Mouse (Mus musculus) lung, postnatal 0 days (tissue): ENCODE results near the gene Ugt1a5. TPM values are rescaled to one million over a fixed set of nuclear protein-coding genes. Genes with fewer than 3 reads are reported as not detected.

Source experiments
- ATAC-seq: fragments of 200-750 bp; cut with Nextera tagmentation; 2 replicates; pipeline ENCODE4 v1.8.0; 2017; ENCODE audit warnings: moderate library complexity
- DNase-seq: peaks from one replicate; pipeline ENCODE4 v3.0.0-alpha.2; 2016; ENCODE audit warnings: low spot score
- H3K27ac ChIP-seq: fragments of 300-500 bp; sonication (generic); 2 replicates; pipeline ENCODE4 v1.5.1; 2014; ENCODE audit warnings: antibody characterized with exemption, mild to moderate bottlenecking, low read length, mixed read lengths
- H3K27me3 ChIP-seq: fragments of 300-500 bp; sonication (generic); replicated peaks from 2 replicates; pipeline ENCODE4 v1.6.1; 2014; ENCODE audit warnings: low read length, mixed read lengths; ENCODE audit not compliant: insufficient read depth
- H3K36me3 ChIP-seq: fragments of 300-500 bp; sonication (generic); 2 replicates; pipeline ENCODE4 v1.6.1; 2014; ENCODE audit warnings: low read length, mixed read lengths; ENCODE audit not compliant: insufficient read depth
- H3K4me1 ChIP-seq: fragments of 300-500 bp; sonication (generic); 2 replicates; pipeline ENCODE4 v1.6.1; 2014; ENCODE audit warnings: antibody characterized with exemption, low read depth, low read length, mixed read lengths; ENCODE audit not compliant: insufficient read depth
- H3K4me2 ChIP-seq: fragments of 300-500 bp; sonication (generic); replicated peaks from 2 replicates; pipeline ENCODE4 v1.6.1; 2014; ENCODE audit warnings: low read depth, mild to moderate bottlenecking, low read length, moderate library complexity, mixed read lengths
- H3K4me3 ChIP-seq: fragments of 300-500 bp; sonication (generic); 2 replicates; pipeline ENCODE4 v1.5.1; 2014; ENCODE audit warnings: low read depth, low read length
- H3K9ac ChIP-seq: fragments of 300-500 bp; sonication (generic); replicated peaks from 2 replicates; pipeline ENCODE4 v1.6.1; 2014; ENCODE audit warnings: low read depth, mild to moderate bottlenecking
- H3K9me3 ChIP-seq: fragments of 300-500 bp; sonication (generic); 2 replicates; pipeline ENCODE4 v1.6.1; 2016; ENCODE audit warnings: low read length, mixed read lengths
- CTCF ChIP-seq: IDR thresholded peaks from 2 replicates; pipeline ENCODE4 v1.5.1; 2016; ENCODE audit warnings: antibody characterized with exemption, mild to moderate bottlenecking
- EP300 ChIP-seq: IDR thresholded peaks from 2 replicates; pipeline ENCODE4 v1.6.1; 2016; ENCODE audit warnings: antibody characterized with exemption, mild to moderate bottlenecking, control low read depth
- WGBS: fragments of 180-500 bp; shearing (Covaris S2); extraction: QIAGEN DNeasy Blood & Tissue Kit; methylation state at CpG from one replicate; pipeline ENCODE4 v1.1.7; 2014; 5-methylcytosine and 5-hydroxymethylcytosine counted together
- polyA plus RNA-seq: library from polyadenylated mRNA; unstranded; fragments of >200 nt; fragmentation: Nextera tagmentation; extraction: Ambion mirVana; gene quantifications from 2 replicates; pipeline ENCODE4 v1.2.1, GENCODE M21; 2015

The Ugt1a5 gene
- polyA plus RNA-seq, 1 experiment from 2014 or later = not detected

DNA sequence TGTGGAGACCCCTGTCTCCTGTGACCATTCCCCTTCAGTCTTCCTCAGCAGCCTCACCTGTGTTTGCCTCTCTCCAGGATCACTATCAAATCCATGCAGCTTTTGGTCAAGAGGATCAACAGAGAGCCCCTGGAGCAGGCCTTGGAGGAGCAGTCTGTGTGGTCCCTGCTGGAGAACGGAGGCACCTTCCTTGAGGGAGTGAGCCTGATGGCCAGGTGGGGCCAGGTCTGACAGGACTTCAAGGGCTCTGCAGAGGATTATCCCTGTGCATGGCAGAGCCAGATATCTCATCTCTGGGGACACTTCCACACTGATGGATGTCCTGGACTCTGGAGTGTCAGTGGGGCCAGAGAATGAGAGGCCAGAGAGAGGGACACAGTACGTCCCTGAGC lies 89.7 kb downstream of the Ugt1a5 start:
- Histone ChIP-seq H3K27me3 (no peaks in the 10 kb centered on the region), H3K27ac (no peak overlapping the region), H3K9me3 (peaks cover 24% of the 10 kb centered on the region), H3K4me2 (no peak overlapping the region), H3K36me3 (peaks cover 5% of the 10 kb centered on the region; the same call in 1 of the 2 replicates), H3K4me3 (no peak overlapping the region), H3K9ac (no peak overlapping the region), H3K4me1 (0 out of 2 replicates have a peak, but pooled peaks cover 7% of the 10 kb centered on the region)
- DNase-seq = no peak
- TF ChIP-seq EP300 (no peak), CTCF (no peak)
- no peak for ATAC-seq
- WGBS = 49% methylated on average over 2 of the region's 2 CpGs

DNA sequence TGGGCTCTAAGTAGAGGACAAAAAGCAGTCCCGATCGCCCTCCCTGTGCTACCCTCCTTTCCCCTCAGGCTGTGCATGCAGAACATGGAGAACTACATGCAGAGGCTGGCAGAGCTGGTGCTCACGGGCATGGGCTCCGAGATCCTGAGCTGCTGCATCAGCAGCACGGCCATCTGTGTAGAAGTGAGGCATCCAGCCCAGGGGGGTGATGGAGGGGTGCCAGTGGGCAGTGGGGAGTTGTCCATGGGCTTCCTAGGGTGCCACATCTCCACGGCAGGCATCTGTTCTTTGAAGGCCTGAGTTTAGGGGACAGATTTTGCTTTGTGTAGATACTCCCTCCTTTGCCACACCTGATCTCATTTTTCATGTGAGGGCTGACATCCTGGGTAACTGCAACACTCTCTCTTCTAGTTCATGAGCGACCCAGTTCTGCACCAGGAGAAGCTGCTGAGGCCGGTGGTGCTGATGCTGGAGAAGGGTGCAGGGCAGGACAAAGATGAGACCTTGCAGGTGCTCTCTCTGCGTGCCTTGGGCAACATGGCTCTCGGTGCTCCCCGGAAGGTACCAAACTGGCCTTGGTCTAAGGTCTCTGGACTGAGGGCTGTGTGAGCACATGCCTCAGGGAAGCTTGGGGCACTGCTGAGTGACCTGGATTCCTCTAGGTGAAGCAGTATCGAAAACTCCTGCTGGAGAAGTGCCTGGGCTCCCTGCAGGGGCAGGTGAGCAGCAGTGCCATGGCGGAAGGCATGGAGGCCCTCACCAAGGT lies 90.4 kb downstream of the Ugt1a5 start:
- no peak for DNase-seq
- TF ChIP-seq EP300 (no peak), CTCF (no peak)
- peaks cover 18% of the 10 kb centered on the region for H3K9me3 ChIP-seq

DNA sequence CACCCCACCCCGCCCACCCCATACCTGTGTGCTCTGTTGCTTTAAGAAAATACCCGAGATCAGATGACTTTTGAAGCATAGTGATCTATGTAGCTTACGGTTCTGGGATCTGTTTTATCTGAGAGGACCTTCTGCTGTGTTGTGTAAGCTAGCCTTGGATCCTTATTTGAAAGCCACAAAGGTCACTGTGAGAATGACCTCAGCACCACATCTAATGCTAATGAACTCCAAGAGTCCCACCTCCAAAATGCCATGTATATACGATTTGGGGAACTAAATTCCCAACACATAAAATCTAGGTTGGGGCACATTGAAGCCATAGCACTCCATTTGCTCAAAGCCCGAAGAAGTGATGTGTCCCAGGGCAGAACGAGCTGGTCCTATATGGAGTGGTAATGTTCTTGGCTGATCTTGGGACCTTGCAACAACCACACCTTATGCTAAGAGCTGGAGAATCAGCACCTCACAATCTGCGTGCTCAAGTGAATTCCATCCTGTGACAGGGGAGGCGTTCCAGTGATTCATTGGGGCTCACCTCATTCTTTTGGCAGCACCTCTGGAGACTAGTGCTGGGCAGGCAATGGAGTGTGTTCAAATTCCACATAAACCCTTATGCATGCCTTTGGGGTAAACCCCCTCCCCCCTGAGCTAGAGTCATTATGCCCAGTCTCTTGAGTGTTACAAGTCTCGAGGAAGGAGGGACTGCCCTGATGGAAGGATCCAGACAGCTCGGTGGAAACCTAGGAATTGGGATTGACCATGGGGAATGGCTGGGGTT lies 91.3 kb downstream of the Ugt1a5 start:
- peak; percentile 10 for ATAC-seq
- WGBS = 73% methylated on average over 10 of the region's 10 CpGs
- no peak overlapping the region for H3K4me2 ChIP-seq
- no peak overlapping the region for H3K27ac ChIP-seq
- TF ChIP-seq CTCF = no peak
- TF ChIP-seq EP300 = no peak
- H3K4me3 ChIP-seq = no peak overlapping the region
- H3K9me3 ChIP-seq = peaks cover 18% of the 10 kb centered on the region
- H3K27me3 ChIP-seq = no peaks in the 10 kb centered on the region
- DNase-seq = peak; percentile 70
- H3K9ac ChIP-seq = no peak overlapping the region
- peaks cover 11% of the 10 kb centered on the region; the same call in 1 of the 2 replicates for H3K36me3 ChIP-seq
- H3K4me1 ChIP-seq = 0 out of 2 replicates have a peak, but pooled peaks cover 7% of the 10 kb centered on the region

More for the DNA sequence above, 90.4 kb downstream of the Ugt1a5 start:
- no peak for ATAC-seq
- no peak overlapping the region for H3K4me2 ChIP-seq
- 80% methylated on average over 13 of the region's 13 CpGs for WGBS
- no peak overlapping the region for H3K27ac ChIP-seq
- no peak overlapping the region for H3K9ac ChIP-seq
- no peak overlapping the region for H3K4me3 ChIP-seq
- no peaks in the 10 kb centered on the region for H3K27me3 ChIP-seq
- H3K36me3 ChIP-seq = peaks cover 11% of the 10 kb centered on the region; the same call in 1 of the 2 replicates
- H3K4me1 ChIP-seq = 0 out of 2 replicates have a peak, but pooled peaks cover 7% of the 10 kb centered on the region

DNA sequence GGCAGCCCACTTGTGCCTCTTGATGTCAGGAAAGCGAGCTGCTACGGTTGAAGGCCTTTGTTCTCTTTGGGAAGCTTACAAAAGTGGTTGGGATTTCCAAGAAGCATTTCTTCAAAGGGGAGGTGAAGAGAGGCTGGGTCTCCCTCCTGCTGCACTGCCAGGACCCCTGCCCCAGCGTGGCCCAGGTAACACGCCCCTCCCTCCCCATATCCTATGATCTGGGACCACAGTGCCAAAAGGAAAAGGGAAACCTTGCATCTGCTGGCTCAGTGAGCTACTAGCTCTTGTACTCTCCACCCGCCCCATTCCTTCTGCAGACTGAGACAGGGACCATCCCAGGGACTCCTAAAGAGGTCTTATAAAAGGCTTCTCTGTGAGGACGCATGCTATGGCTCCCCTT lies 91.9 kb downstream of the Ugt1a5 start:
- H3K4me2 ChIP-seq = no peak overlapping the region
- H3K9me3 ChIP-seq = peaks cover 18% of the 10 kb centered on the region
- TF ChIP-seq CTCF (no peak), EP300 (no peak)
- no peaks in the 10 kb centered on the region for H3K27me3 ChIP-seq
- DNase-seq (no peak), ATAC-seq (no peak)
- no peak overlapping the region for H3K4me3 ChIP-seq
- H3K27ac ChIP-seq = no peak overlapping the region
- no peak overlapping the region for H3K9ac ChIP-seq
- peaks cover 16% of the 10 kb centered on the region; the same call in 1 of the 2 replicates for H3K36me3 ChIP-seq
- H3K4me1 ChIP-seq = 0 out of 2 replicates have a peak, but pooled peaks cover 7% of the 10 kb centered on the region
- 77% methylated on average over 6 of the region's 6 CpGs for WGBS

DNA sequence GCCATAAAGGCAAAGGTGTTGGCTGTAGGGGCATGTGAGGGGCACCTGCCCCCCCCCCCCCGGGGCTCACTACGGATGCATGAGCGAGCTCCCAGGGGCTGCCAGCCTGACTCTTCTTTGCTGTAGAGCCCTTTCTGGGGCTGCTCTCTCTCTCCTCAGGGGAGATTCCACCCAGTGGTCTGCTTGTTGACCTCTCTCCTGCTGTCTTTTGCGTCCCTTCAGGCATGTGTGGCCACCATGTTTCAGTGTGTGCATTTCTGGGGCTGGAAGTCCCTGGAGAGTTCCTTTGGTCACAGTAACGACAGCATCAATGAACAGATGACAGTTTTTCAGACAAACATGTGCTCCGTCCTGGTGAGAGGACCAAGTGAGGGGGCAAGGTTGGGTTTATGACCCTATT lies 92.5 kb downstream of the Ugt1a5 start:
- no peak for DNase-seq
- H3K27ac ChIP-seq = no peak overlapping the region
- no peak for TF ChIP-seq EP300
- no peak for TF ChIP-seq CTCF
- no peak overlapping the region for H3K4me2 ChIP-seq
- H3K4me1 ChIP-seq = 0 out of 2 replicates have a peak, but pooled peaks cover 7% of the 10 kb centered on the region
- no peaks in the 10 kb centered on the region for H3K27me3 ChIP-seq
- no peak overlapping the region for H3K4me3 ChIP-seq
- no peak for ATAC-seq
- peaks cover 18% of the 10 kb centered on the region for H3K9me3 ChIP-seq
- H3K9ac ChIP-seq = no peak overlapping the region
- WGBS = 62% methylated on average over 6 of the region's 6 CpGs
- H3K36me3 ChIP-seq = peaks cover 23% of the 10 kb centered on the region
